Mouse (Mus musculus) kidney, embryonic 16.5 days (tissue): ENCODE data around the gene Rbl1. TPM values are rescaled to one million over a fixed set of nuclear protein-coding genes. Genes with fewer than 3 reads are reported as not detected.
"Not testable (repeated sequence)": the region's sequence is repeated elsewhere in the genome, so short reads cannot be mapped to it uniquely, and the experiment has no call there.

ENCODE experiments used
- ATAC-seq: fragments of 200-750 bp; cut with Nextera tagmentation; 2 replicates; pipeline ENCODE4 v1.8.0; 2017; ENCODE audit warnings: moderate TSS enrichment; ENCODE audit not compliant: low FRiP score, low TSS enrichment
- H3K27ac ChIP-seq: fragments of 300-500 bp; sonication (generic); 2 replicates; pipeline ENCODE4 v1.5.1; 2014; ENCODE audit warnings: low read length
- H3K27me3 ChIP-seq: fragments of 300-500 bp; sonication (generic); 2 replicates; pipeline ENCODE4 v1.6.1; 2014; ENCODE audit warnings: low read length, control low read depth, mixed read lengths; ENCODE audit not compliant: insufficient read depth
- H3K36me3 ChIP-seq: fragments of 300-500 bp; sonication (generic); 2 replicates; pipeline ENCODE4 v1.6.1; 2014; ENCODE audit warnings: low read length, control low read depth, mixed read lengths; ENCODE audit not compliant: insufficient read depth
- H3K4me1 ChIP-seq: fragments of 300-500 bp; sonication (generic); 2 replicates; pipeline ENCODE4 v1.6.1; 2014; ENCODE audit warnings: low read length, control low read depth, mixed read lengths; ENCODE audit not compliant: insufficient read depth
- H3K4me2 ChIP-seq: fragments of 300-500 bp; sonication (generic); replicated peaks from 2 replicates; pipeline ENCODE4 v1.6.1; 2014; ENCODE audit warnings: low read depth, low read length
- H3K4me3 ChIP-seq: fragments of 300-500 bp; sonication (generic); 2 replicates; pipeline ENCODE4 v1.5.1; 2014; ENCODE audit warnings: mild to moderate bottlenecking, low read length
- H3K9ac ChIP-seq: fragments of 300-500 bp; sonication (generic); replicated peaks from 2 replicates; pipeline ENCODE4 v1.6.1; 2014; ENCODE audit warnings: low read length
- H3K9me3 ChIP-seq: fragments of 300-500 bp; sonication (generic); 2 replicates; pipeline ENCODE4 v1.6.1; 2016; ENCODE audit warnings: low read length, control low read depth
- WGBS: fragments of 180-500 bp; shearing (Covaris S2); extraction: QIAGEN DNeasy Blood & Tissue Kit; methylation state at CpG from one replicate; pipeline ENCODE4 v1.1.7; 2014; 5-methylcytosine and 5-hydroxymethylcytosine counted together
- polyA plus RNA-seq: library from polyadenylated mRNA; unstranded; fragments of >200 nt; fragmentation: Nextera tagmentation; extraction: Ambion mirVana; gene quantifications from 2 replicates; pipeline ENCODE4 v1.2.1, GENCODE M21; 2015

The Rbl1 gene
- 22.3 and 23.5 TPM in 2 replicates for polyA plus RNA-seq

DNA sequence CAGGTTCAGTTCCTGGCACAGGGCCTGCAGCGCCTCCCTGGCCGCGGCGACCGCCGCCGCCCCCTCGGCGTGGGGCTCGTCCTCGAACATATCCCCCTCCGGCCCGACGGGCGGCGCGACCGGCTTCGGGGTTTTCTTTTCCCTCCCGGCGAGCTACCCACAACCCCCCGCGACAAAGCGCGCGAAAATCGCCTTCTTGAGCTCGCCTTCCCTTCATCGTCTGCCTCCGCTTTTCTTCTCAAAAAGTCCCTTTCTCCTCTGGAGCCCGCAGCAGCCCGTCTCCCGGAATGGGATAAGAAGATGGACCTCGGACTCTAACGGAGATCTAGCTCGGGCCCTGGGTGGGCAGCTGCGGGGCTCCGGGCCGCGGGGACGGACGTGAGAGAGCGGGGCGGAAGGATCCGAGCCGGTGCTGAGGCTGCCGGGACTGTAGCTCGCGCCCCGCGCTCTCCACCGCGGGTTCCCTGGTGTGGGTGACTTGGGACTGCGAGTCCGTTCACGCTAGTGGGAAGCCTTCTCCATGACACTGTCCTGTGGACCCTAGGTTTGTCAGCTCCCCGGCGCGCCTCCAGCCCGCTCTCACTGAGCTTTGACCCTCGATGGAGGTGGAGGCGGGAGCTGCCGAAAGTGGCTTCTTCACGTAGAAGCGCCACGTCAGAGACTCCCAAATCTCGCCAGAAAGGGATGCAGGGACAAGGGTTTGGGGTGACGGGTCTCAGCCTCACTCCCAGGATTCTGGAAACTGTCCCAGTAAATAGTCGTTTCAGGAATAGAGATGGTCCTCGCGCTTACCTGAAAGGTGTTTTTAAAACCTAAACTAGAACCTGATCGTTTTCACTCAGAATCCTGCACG is at the start of gene Rbl1:
TSS of gene Rbl1 (minus strand) at position 169 of the 853 bp plus-strand sequence.
- Histone ChIP-seq H3K4me3 (peak within 1 kb of the TSS; percentile 77), H3K9ac (peak within 1 kb of the TSS; percentile 99), H3K4me1 (peaks cover 19% of the 10 kb centered on the region), H3K27ac (peak within 1 kb of the TSS; percentile 99), H3K27me3 (no peaks in the 10 kb centered on the region), H3K4me2 (peak within 1 kb of the TSS; percentile 75), H3K36me3 (0 out of 2 replicates have a peak, but pooled peaks cover 2% of the 10 kb centered on the region), H3K9me3 (no peaks in the 10 kb centered on the region)
- WGBS: 1% methylated on average over 70 of the region's 73 CpGs
- peak; percentile 86 for ATAC-seq

DNA sequence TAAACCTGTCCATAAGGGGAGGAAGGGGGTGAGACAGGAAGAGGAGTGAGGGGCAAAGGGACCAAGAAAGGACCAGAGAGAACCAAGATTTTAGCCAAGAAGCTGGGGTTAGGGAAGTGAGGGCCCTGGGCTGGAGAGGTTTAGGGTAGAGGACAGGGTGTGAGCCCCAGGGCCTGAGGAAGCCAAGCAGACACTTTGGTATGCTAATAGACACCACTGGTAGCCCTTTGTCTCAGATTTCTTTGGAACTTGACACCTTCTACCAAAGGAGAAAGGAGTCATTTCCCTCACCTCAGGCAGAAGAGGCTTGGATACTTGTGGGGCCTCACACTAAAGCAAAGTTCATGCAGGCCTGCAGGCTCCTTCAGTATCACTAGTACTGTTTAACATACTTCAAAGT is 43.8 kb upstream of the Rbl1 start:
- H3K4me1 ChIP-seq: no peaks in the 10 kb centered on the region
- no peak overlapping the region for H3K27ac ChIP-seq
- no peak overlapping the region for H3K9ac ChIP-seq
- no peaks in the 10 kb centered on the region for H3K9me3 ChIP-seq
- H3K4me2 ChIP-seq: no peak overlapping the region
- H3K27me3 ChIP-seq: no peaks in the 10 kb centered on the region
- no peaks in the 10 kb centered on the region for H3K36me3 ChIP-seq
- no peak overlapping the region for H3K4me3 ChIP-seq
- no peak for ATAC-seq

GRCm38 (mm10) chr2:157245603-157246002 is 41.3 kb upstream of the Rbl1 start:
- Histone ChIP-seq H3K9me3 (no peaks in the 10 kb centered on the region), H3K4me3 (no peak overlapping the region), H3K27ac (no peak overlapping the region), H3K4me2 (no peak overlapping the region), H3K9ac (no peak overlapping the region), H3K4me1 (no peaks in the 10 kb centered on the region), H3K27me3 (no peaks in the 10 kb centered on the region), H3K36me3 (no peaks in the 10 kb centered on the region)
- WGBS: 61% methylated on average over 2 of the region's 2 CpGs
- ATAC-seq: no peak

DNA sequence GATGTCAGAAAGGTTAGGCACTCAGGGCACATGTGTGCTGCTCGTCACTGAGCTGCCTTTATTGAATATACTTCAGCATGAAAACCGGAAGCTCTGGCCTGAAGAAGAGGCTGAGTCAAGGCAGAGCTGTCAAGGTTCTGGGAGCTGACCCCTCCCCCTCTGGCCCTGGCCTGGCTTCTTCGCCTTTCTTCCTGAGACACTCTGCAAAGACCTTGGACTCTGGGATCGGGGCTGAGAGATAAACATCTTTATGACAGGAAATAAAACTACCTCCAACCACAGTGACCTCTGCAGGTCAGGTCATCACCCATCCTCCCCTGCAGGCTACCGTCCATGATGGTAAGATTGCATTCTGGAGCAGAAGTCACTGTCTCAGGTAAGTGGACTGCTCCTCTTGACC is 40.7 kb upstream of the Rbl1 start:
- no peak overlapping the region for H3K4me2 ChIP-seq
- no peaks in the 10 kb centered on the region for H3K4me1 ChIP-seq
- ATAC-seq: no peak
- H3K9ac ChIP-seq: no peak overlapping the region
- no peaks in the 10 kb centered on the region for H3K27me3 ChIP-seq
- H3K9me3 ChIP-seq: no peaks in the 10 kb centered on the region
- H3K4me3 ChIP-seq: no peak overlapping the region
- H3K36me3 ChIP-seq: no peaks in the 10 kb centered on the region
- WGBS: 11% methylated on average over 5 of the region's 5 CpGs
- H3K27ac ChIP-seq: no peak overlapping the region

GRCm38 (mm10) chr2:157235946-157236345 is 31.6 kb upstream of the Rbl1 start:
- Histone ChIP-seq H3K36me3 (no peaks in the 10 kb centered on the region), H3K4me3 (no peak overlapping the region), H3K27me3 (no peaks in the 10 kb centered on the region), H3K9ac (no peak overlapping the region), H3K4me2 (no peak overlapping the region), H3K27ac (no peak overlapping the region), H3K9me3 (no peaks in the 10 kb centered on the region), H3K4me1 (no peaks in the 10 kb centered on the region)
- ATAC-seq: no peak
- WGBS: 92% methylated on average over 8 of the region's 8 CpGs

- H3K4me1 ChIP-seq, ATAC-seq, H3K9ac ChIP-seq, H3K36me3 ChIP-seq, H3K9me3 ChIP-seq, H3K27ac ChIP-seq, H3K27me3 ChIP-seq, H3K4me3 ChIP-seq, H3K4me2 ChIP-seq: not testable (repeated sequence)
- 95% methylated on average over 3 of the region's 3 CpGs for WGBS
These were observed 17.6 kb upstream of the Rbl1 start for GRCm38 (mm10) chr2:157221916-157222315.

DNA sequence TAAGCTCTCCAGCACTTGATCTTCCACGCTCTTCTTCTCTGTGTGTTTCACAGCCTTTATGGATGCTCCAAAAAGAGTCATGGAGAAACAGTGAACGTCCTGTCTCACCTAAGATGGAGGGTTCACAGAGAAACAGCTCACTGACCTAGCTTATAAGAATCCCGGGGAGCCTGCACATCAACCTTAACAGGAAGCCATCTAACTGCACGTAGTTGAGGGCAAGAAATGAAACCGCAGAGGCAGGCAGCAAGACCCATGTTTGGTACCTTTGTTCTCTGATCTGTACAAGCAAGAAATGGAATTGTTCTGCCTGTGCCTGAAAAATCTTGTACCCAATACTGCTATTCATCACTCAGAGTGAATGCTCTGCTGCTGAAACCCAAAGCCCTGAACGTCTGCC is 15.8 kb upstream of the Rbl1 start:
- no peaks in the 10 kb centered on the region for H3K9me3 ChIP-seq
- WGBS: 78% methylated on average over 6 of the region's 6 CpGs
- H3K4me2 ChIP-seq: no peak overlapping the region
- no peak overlapping the region for H3K27ac ChIP-seq
- ATAC-seq: no peak
- H3K4me3 ChIP-seq: no peak overlapping the region
- no peaks in the 10 kb centered on the region for H3K4me1 ChIP-seq
- H3K27me3 ChIP-seq: no peaks in the 10 kb centered on the region
- no peaks in the 10 kb centered on the region for H3K36me3 ChIP-seq
- no peak overlapping the region for H3K9ac ChIP-seq

- WGBS: 93% methylated on average over 7 of the region's 7 CpGs
- Histone ChIP-seq H3K4me2 (no peak overlapping the region), H3K9me3 (no peaks in the 10 kb centered on the region), H3K27ac (no peak overlapping the region), H3K4me3 (no peak overlapping the region), H3K9ac (no peak overlapping the region), H3K4me1 (no peaks in the 10 kb centered on the region), H3K36me3 (no peaks in the 10 kb centered on the region), H3K27me3 (no peaks in the 10 kb centered on the region)
- ATAC-seq: no peak
These were observed 7.4 kb upstream of the Rbl1 start for GRCm38 (mm10) chr2:157211731-157212130.

- Histone ChIP-seq H3K4me1 (peaks cover 19% of the 10 kb centered on the region), H3K27me3 (no peaks in the 10 kb centered on the region), H3K27ac (peak overlapping the region; percentile 99), H3K4me3 (peak overlapping the region; percentile 77), H3K9me3 (no peaks in the 10 kb centered on the region), H3K36me3 (peaks cover 9% of the 10 kb centered on the region), H3K4me2 (peak overlapping the region; percentile 75), H3K9ac (peak overlapping the region; percentile 99)
- peak; percentile 90 for ATAC-seq
- WGBS: 1% methylated on average over 46 of the region's 49 CpGs
These were observed 622 bp downstream of the Rbl1 start for GRCm38 (mm10) chr2:157203459-157204365.
